Mouse (Mus musculus): ENCODE measurements at regions not wholly inside any gene's neighbourhood (a gene's known extent, or its start where the extent isn't known, plus 50 kb on each side); places are given as distances from the start of the nearest gene placed in this dataset.

DNA sequence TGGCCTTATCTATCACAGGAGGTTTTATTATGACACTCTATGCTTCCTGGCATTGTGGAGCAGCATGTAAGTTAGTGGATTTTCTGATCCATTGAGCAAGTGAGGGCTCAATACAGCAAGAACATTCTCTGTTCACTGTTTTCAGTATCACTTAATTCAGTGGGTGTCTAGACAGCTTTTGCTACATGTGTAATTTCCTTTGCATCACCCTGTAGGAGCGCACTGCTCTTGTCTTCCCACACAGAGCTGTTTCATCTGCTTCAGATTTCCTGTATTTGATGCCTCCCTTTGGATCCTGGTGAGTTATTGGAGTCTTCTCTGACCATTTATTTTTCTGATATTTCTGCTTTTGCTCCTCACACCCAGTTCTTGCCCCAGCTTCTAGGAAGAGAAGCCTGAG, 245.8 kb downstream of the Wnt5a start:
- Histone ChIP-seq H3K36me3 (ENCODE audit: control insufficient read depth, insufficient read depth, low read length) (no peaks in the 10 kb centered on the region), H3K4me3 (ENCODE audit: insufficient read depth, low read depth, low read length) (no peak overlapping the region), H3K27me3 (replicated peaks; ENCODE audit: control insufficient read depth, insufficient read depth, low read length) (no peaks in the 10 kb centered on the region), H3K4me1 (ENCODE audit: control insufficient read depth, insufficient read depth, low read length) (no peaks in the 10 kb centered on the region), H3K27ac (ENCODE audit: insufficient read depth, low read depth, low read length) (no peak overlapping the region)
- WGBS = 90% methylated on average over 1 of the region's 1 CpGs
- TF ChIP-seq CTCF (conservative IDR thresholded peaks at IDR 0.05; ENCODE audit: insufficient read depth, insufficient read length, low read depth, low read length) (no peak), POLR2A (IDR thresholded peaks at IDR 0.05; ENCODE audit: low read depth, low read length) (no peak)
- DNase-seq = no peak

DNA sequence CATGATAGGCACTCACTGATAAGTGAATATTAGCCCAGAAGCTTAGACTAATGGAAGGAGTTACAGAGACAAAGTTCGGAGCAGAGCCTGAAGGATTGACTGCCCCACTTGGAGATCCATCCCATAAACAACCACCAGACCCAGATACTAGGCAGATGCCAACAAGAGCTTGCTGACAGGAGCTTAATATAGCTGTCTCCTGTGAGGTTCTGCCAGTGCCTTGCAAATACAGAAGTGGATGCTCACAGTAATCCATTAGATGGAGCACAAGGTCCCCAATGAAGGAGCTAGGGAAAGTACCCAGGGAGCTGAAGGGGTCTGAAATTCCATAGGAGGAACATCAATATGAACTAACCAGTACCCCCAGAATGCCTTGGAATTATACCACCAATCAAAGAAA, 252.8 kb upstream of the Lrtm1 start:
- H3K4me3 ChIP-seq (ENCODE audit: insufficient read depth, low read depth, low read length) = no peak overlapping the region
- WGBS = 97% methylated on average over 1 of the region's 1 CpGs
- TF ChIP-seq CTCF (conservative IDR thresholded peaks at IDR 0.05; ENCODE audit: insufficient read depth, insufficient read length, low read depth, low read length) (no peak), POLR2A (IDR thresholded peaks at IDR 0.05; ENCODE audit: low read depth, low read length) (no peak)
- H3K36me3 ChIP-seq (ENCODE audit: control insufficient read depth, insufficient read depth, low read length) = no peaks in the 10 kb centered on the region
- no peaks in the 10 kb centered on the region for H3K27me3 ChIP-seq (replicated peaks; ENCODE audit: control insufficient read depth, insufficient read depth, low read length)
- H3K4me1 ChIP-seq (ENCODE audit: control insufficient read depth, insufficient read depth, low read length) = no peaks in the 10 kb centered on the region
- no peak for DNase-seq
- H3K27ac ChIP-seq (ENCODE audit: insufficient read depth, low read depth, low read length) = no peak overlapping the region

DNA sequence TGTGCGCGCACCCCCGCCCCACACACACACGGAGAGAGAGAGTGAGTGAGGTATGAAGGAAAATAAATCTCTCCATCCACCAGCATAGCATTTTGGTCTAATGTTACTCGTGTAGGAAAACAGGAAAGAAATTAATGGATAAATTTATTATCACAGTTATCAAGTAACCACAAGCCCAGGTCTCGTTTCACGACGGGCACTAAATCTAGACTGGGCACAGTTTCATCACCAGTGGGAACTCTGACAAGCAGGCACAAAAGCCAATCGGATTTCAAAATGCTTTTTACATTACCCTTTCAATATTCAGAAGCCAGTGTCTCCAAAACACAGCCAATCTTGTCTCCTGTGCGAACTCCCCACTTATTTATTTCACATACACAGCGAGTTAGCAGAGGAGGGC, 244.9 kb upstream of the Lrtm1 start:
- 38% methylated on average over 11 of the region's 11 CpGs for WGBS
- TF ChIP-seq CTCF (conservative IDR thresholded peaks at IDR 0.05; ENCODE audit: insufficient read depth, insufficient read length, low read depth, low read length) (no peak), POLR2A (IDR thresholded peaks at IDR 0.05; ENCODE audit: low read depth, low read length) (no peak)
- H3K36me3 ChIP-seq (ENCODE audit: control insufficient read depth, insufficient read depth, low read length) = no peaks in the 10 kb centered on the region
- H3K27me3 ChIP-seq (replicated peaks; ENCODE audit: control insufficient read depth, insufficient read depth, low read length) = no peaks in the 10 kb centered on the region; the same call in 1 of the 2 replicates
- no peak overlapping the region for H3K4me3 ChIP-seq (ENCODE audit: insufficient read depth, low read depth, low read length)
- H3K27ac ChIP-seq (ENCODE audit: insufficient read depth, low read depth, low read length) = no peak overlapping the region
- DNase-seq = no peak
- H3K4me1 ChIP-seq (ENCODE audit: control insufficient read depth, insufficient read depth, low read length) = no peaks in the 10 kb centered on the region

DNA sequence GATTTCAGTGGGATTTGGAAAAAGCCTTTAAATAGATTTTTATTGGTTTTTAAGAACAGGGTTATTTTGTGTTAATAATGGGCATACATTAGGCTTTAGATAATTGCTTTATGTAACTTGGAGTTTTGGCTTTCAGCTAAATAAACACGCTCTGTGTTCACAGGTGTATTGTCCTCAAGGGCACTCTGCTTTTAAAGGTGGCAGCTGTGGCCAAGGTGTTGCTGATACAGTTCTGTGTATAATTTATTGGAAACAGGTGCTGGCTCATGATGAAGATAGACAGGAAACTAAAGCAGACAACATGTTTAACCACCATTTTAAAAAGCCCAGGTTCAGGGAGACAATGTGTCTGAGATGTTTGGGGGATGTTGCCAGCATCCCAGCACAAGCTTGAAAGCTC, 242.3 kb upstream of the Lrtm1 start:
- 83% methylated on average over 1 of the region's 1 CpGs for WGBS
- DNase-seq = no peak
- no peak for TF ChIP-seq CTCF (conservative IDR thresholded peaks at IDR 0.05; ENCODE audit: insufficient read depth, insufficient read length, low read depth, low read length)
- TF ChIP-seq POLR2A (IDR thresholded peaks at IDR 0.05; ENCODE audit: low read depth, low read length) = no peak

DNA sequence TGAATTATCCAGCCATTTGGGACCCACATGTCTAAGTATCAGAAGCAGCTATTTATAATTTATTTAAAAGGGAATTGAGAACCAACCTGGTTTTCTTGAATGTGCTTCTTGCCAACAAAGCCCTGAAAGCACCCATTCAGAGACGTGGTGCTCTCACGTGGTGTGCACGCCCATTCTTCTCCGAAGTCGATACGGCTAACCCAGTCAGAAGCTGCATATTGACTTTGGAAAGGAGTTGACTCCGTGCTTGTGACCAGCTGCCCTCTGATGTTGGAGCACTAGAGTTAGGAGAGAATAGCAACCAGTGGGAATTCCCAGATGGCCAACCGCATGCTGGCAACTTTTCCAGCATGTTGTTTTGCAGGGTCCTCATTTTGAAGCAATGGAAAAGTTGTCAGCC, 240.2 kb upstream of the Lrtm1 start:
- no peak for TF ChIP-seq POLR2A (IDR thresholded peaks at IDR 0.05; ENCODE audit: low read depth, low read length)
- TF ChIP-seq CTCF (conservative IDR thresholded peaks at IDR 0.05; ENCODE audit: insufficient read depth, insufficient read length, low read depth, low read length) = no peak

More for the DNA sequence above, 242.3 kb upstream of the Lrtm1 start:
- Histone ChIP-seq H3K36me3 (ENCODE audit: control insufficient read depth, insufficient read depth, low read length) (no peaks in the 10 kb centered on the region), H3K27me3 (replicated peaks; ENCODE audit: control insufficient read depth, insufficient read depth, low read length) (no peaks in the 10 kb centered on the region; the same call in 1 of the 2 replicates), H3K4me3 (ENCODE audit: insufficient read depth, low read depth, low read length) (no peak overlapping the region), H3K4me1 (ENCODE audit: control insufficient read depth, insufficient read depth, low read length) (no peaks in the 10 kb centered on the region), H3K27ac (ENCODE audit: insufficient read depth, low read depth, low read length) (no peak overlapping the region)

DNA sequence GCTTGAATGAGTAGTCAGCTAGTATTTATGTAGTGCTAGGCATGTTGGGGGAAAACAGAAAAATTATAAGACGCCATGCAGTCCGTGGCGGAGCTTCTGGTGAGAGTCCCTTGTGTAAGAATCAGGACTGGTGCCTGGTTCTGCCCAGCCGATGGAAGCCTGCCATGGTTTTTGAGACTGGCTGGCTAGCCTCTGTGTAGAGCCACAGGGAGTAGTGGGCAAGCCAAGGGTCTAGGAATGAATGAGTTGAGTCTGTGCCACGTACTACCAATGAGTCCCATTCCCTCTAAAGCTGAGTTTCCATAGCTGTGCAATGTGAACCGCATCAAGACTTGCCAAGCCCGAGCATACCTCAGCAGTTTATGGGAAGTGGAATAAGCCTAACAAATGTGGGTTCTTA, 236.3 kb upstream of the Lrtm1 start:
- no peaks in the 10 kb centered on the region for H3K4me1 ChIP-seq (ENCODE audit: control insufficient read depth, insufficient read depth, low read length)
- no peak for DNase-seq
- no peaks in the 10 kb centered on the region for H3K36me3 ChIP-seq (ENCODE audit: control insufficient read depth, insufficient read depth, low read length)
- H3K4me3 ChIP-seq (ENCODE audit: insufficient read depth, low read depth, low read length) = no peak overlapping the region
- no peaks in the 10 kb centered on the region; the same call in 1 of the 2 replicates for H3K27me3 ChIP-seq (replicated peaks; ENCODE audit: control insufficient read depth, insufficient read depth, low read length)
- H3K27ac ChIP-seq (ENCODE audit: insufficient read depth, low read depth, low read length) = no peak overlapping the region
- WGBS = 94% methylated on average over 7 of the region's 7 CpGs
- TF ChIP-seq CTCF (conservative IDR thresholded peaks at IDR 0.05; ENCODE audit: insufficient read depth, insufficient read length, low read depth, low read length) (no peak), POLR2A (IDR thresholded peaks at IDR 0.05; ENCODE audit: low read depth, low read length) (no peak)

More for the DNA sequence above, 240.2 kb upstream of the Lrtm1 start:
- no peaks in the 10 kb centered on the region for H3K36me3 ChIP-seq (ENCODE audit: control insufficient read depth, insufficient read depth, low read length)
- H3K4me3 ChIP-seq (ENCODE audit: insufficient read depth, low read depth, low read length) = no peak overlapping the region
- H3K27ac ChIP-seq (ENCODE audit: insufficient read depth, low read depth, low read length) = no peak overlapping the region
- DNase-seq = no peak
- H3K4me1 ChIP-seq (ENCODE audit: control insufficient read depth, insufficient read depth, low read length) = no peaks in the 10 kb centered on the region
- H3K27me3 ChIP-seq (replicated peaks; ENCODE audit: control insufficient read depth, insufficient read depth, low read length) = no peaks in the 10 kb centered on the region; the same call in 1 of the 2 replicates
- WGBS = 89% methylated on average over 8 of the region's 8 CpGs

DNA sequence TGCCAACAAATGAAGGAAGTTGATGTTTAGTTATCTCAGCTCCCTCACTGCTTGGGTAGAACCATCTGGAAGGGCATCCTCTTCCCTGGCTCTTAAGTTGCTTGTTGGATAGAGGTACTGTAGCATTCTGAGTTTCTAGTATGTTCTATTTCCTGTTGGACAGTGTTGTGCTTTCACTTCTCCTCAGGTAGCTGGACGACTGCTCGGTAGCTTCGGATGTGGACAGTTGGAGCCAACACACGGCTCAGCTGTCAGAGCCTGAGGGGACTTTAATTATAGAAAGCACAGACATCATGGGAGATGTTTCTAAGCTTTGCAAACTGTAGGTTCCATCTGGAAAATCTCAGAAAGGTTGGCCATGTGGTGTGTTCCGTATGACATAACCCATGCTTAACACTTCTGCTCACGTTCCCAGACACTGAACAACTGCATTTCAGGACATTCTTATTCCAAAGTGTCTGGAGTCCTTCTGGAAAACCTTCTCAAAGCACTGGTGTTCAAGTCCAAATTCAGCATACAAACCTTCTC, 233.8 kb upstream of the Lrtm1 start:
- H3K4me3 ChIP-seq (ENCODE audit: insufficient read depth, low read depth, low read length) = no peak overlapping the region
- no peak overlapping the region for H3K27ac ChIP-seq (ENCODE audit: insufficient read depth, low read depth, low read length)
- no peaks in the 10 kb centered on the region; the same call in 1 of the 2 replicates for H3K27me3 ChIP-seq (replicated peaks; ENCODE audit: control insufficient read depth, insufficient read depth, low read length)
- WGBS = 85% methylated on average over 6 of the region's 6 CpGs
- TF ChIP-seq CTCF (conservative IDR thresholded peaks at IDR 0.05; ENCODE audit: insufficient read depth, insufficient read length, low read depth, low read length) (no peak), POLR2A (IDR thresholded peaks at IDR 0.05; ENCODE audit: low read depth, low read length) (no peak)
- no peaks in the 10 kb centered on the region for H3K4me1 ChIP-seq (ENCODE audit: control insufficient read depth, insufficient read depth, low read length)
- no peak for DNase-seq
- no peaks in the 10 kb centered on the region for H3K36me3 ChIP-seq (ENCODE audit: control insufficient read depth, insufficient read depth, low read length)

All from kidney, adult 2 months (tissue).